Mouse (Mus musculus): ENCODE measurements around the gene Fchsd2. TPM values are rescaled to one million over a fixed set of nuclear protein-coding genes. Genes with fewer than 3 reads are reported as not detected.
"Not testable (repeated sequence)": the region's sequence is repeated elsewhere in the genome, so short reads cannot be mapped to it uniquely, and the experiment has no call there.

The Fchsd2 gene
- polyA plus RNA-seq, 2 experiments = 3.1 to 3.3 TPM

- H3K27ac ChIP-seq = no peak overlapping the region
- H3K9ac ChIP-seq (replicated peaks) = no peak overlapping the region
- H3K4me1 ChIP-seq (replicated peaks; ENCODE audit: control insufficient read depth in 2 of 2, insufficient read depth in 2 of 2, low read length in 1 of 2) = no peaks in the 10 kb centered on the region
- 53% methylated on average over 3 of the region's 3 CpGs for WGBS (ENCODE audit: insufficient replicate concordance)
- no peaks in the 10 kb centered on the region for H3K9me3 ChIP-seq (ENCODE audit: control insufficient read depth, low read length)
- ATAC-seq (ENCODE audit: insufficient read depth) (no peak), DNase-seq (ENCODE audit: low read depth in 3 of 3, low spot score in 3 of 3) (no peak)
- no peaks in the 10 kb centered on the region for H3K36me3 ChIP-seq (replicated peaks; ENCODE audit: control insufficient read depth, insufficient read depth, low read depth)
- TF ChIP-seq CTCF (IDR thresholded peaks at IDR 0.05; ENCODE audit: low read depth) (no peak), EP300 (IDR thresholded peaks at IDR 0.05; ENCODE audit: low read depth) (no peak)
- no peak overlapping the region for H3K4me3 ChIP-seq (ENCODE audit: insufficient read depth in 1 of 2, low read depth in 2 of 2, low read length in 2 of 2)
- H3K4me2 ChIP-seq (ENCODE audit: low read depth) = no peak overlapping the region
- no peaks in the 10 kb centered on the region for H3K27me3 ChIP-seq (ENCODE audit: control insufficient read depth, insufficient read depth, low read length)
Measured at GRCm38 (mm10) chr7:101149039-101149438, 56.4 kb downstream of the Fchsd2 start.

GRCm38 (mm10) chr7:101154883-101155282 lies 62.2 kb downstream of the Fchsd2 start:
- ATAC-seq (ENCODE audit: insufficient read depth); H3K27ac ChIP-seq; DNase-seq (ENCODE audit: low read depth in 3 of 3, low spot score in 3 of 3); H3K36me3 ChIP-seq (replicated peaks; ENCODE audit: control insufficient read depth, insufficient read depth, low read depth); H3K9ac ChIP-seq (replicated peaks); H3K9me3 ChIP-seq (ENCODE audit: control insufficient read depth, low read length); H3K4me2 ChIP-seq (ENCODE audit: low read depth); H3K4me3 ChIP-seq (ENCODE audit: insufficient read depth in 1 of 2, low read depth in 2 of 2, low read length in 2 of 2); H3K4me1 ChIP-seq (replicated peaks; ENCODE audit: control insufficient read depth in 2 of 2, insufficient read depth in 2 of 2, low read length in 1 of 2); H3K27me3 ChIP-seq (ENCODE audit: control insufficient read depth, insufficient read depth, low read length): not testable (repeated sequence)
- WGBS (ENCODE audit: insufficient replicate concordance) = 82% methylated on average over 15 of the region's 15 CpGs

GRCm38 (mm10) chr7:101155284-101155683 lies 62.6 kb downstream of the Fchsd2 start:
- Histone ChIP-seq H3K4me1 (replicated peaks; ENCODE audit: control insufficient read depth in 2 of 2, insufficient read depth in 2 of 2, low read length in 1 of 2) (no peaks in the 10 kb centered on the region), H3K9me3 (ENCODE audit: control insufficient read depth, low read length) (no peaks in the 10 kb centered on the region), H3K4me3 (ENCODE audit: insufficient read depth in 1 of 2, low read depth in 2 of 2, low read length in 2 of 2) (no peak overlapping the region), H3K9ac (replicated peaks) (no peak overlapping the region), H3K27me3 (ENCODE audit: control insufficient read depth, insufficient read depth, low read length) (no peaks in the 10 kb centered on the region), H3K36me3 (replicated peaks; ENCODE audit: control insufficient read depth, insufficient read depth, low read depth) (no peaks in the 10 kb centered on the region), H3K27ac (no peak overlapping the region), H3K4me2 (ENCODE audit: low read depth) (no peak overlapping the region)
- ATAC-seq (ENCODE audit: insufficient read depth) (no peak), DNase-seq (ENCODE audit: low read depth in 3 of 3, low spot score in 3 of 3) (no peak)
- 81% methylated on average over 3 of the region's 3 CpGs for WGBS (ENCODE audit: insufficient replicate concordance)
- TF ChIP-seq CTCF (IDR thresholded peaks at IDR 0.05; ENCODE audit: low read depth) (no peak), EP300 (IDR thresholded peaks at IDR 0.05; ENCODE audit: low read depth) (no peak)

GRCm38 (mm10) chr7:101160266-101160665 lies 67.6 kb downstream of the Fchsd2 start:
- no peak overlapping the region for H3K4me2 ChIP-seq (ENCODE audit: low read depth)

GRCm38 (mm10) chr7:101162781-101163180 lies 70.1 kb downstream of the Fchsd2 start:
- 68% methylated on average over 1 of the region's 1 CpGs for WGBS (ENCODE audit: insufficient replicate concordance)
- ATAC-seq (ENCODE audit: insufficient read depth) = no peak
- no peaks in the 10 kb centered on the region for H3K36me3 ChIP-seq (replicated peaks; ENCODE audit: control insufficient read depth, insufficient read depth, low read depth)

More at GRCm38 (mm10) chr7:101160266-101160665, 67.6 kb downstream of the Fchsd2 start:
- no peak for ATAC-seq (ENCODE audit: insufficient read depth)
- H3K27ac ChIP-seq = no peak overlapping the region
- no peak overlapping the region for H3K4me3 ChIP-seq (ENCODE audit: insufficient read depth in 1 of 2, low read depth in 2 of 2, low read length in 2 of 2)
- no peak for DNase-seq (ENCODE audit: low read depth in 3 of 3, low spot score in 3 of 3)
- H3K9me3 ChIP-seq (ENCODE audit: control insufficient read depth, low read length) = no peaks in the 10 kb centered on the region
- H3K9ac ChIP-seq (replicated peaks) = no peak overlapping the region
- no peaks in the 10 kb centered on the region for H3K27me3 ChIP-seq (ENCODE audit: control insufficient read depth, insufficient read depth, low read length)
- WGBS (ENCODE audit: insufficient replicate concordance) = 61% methylated on average over 2 of the region's 2 CpGs
- H3K4me1 ChIP-seq (replicated peaks; ENCODE audit: control insufficient read depth in 2 of 2, insufficient read depth in 2 of 2, low read length in 1 of 2) = no peaks in the 10 kb centered on the region
- TF ChIP-seq CTCF (IDR thresholded peaks at IDR 0.05; ENCODE audit: low read depth) = no peak
- no peak for TF ChIP-seq EP300 (IDR thresholded peaks at IDR 0.05; ENCODE audit: low read depth)
- no peaks in the 10 kb centered on the region for H3K36me3 ChIP-seq (replicated peaks; ENCODE audit: control insufficient read depth, insufficient read depth, low read depth)

More at GRCm38 (mm10) chr7:101162781-101163180, 70.1 kb downstream of the Fchsd2 start:
- Histone ChIP-seq H3K4me2 (ENCODE audit: low read depth) (no peak overlapping the region), H3K27me3 (ENCODE audit: control insufficient read depth, insufficient read depth, low read length) (no peaks in the 10 kb centered on the region), H3K9me3 (ENCODE audit: control insufficient read depth, low read length) (no peaks in the 10 kb centered on the region), H3K4me3 (ENCODE audit: insufficient read depth in 1 of 2, low read depth in 2 of 2, low read length in 2 of 2) (no peak overlapping the region), H3K27ac (no peak overlapping the region), H3K9ac (replicated peaks) (no peak overlapping the region), H3K4me1 (replicated peaks; ENCODE audit: control insufficient read depth in 2 of 2, insufficient read depth in 2 of 2, low read length in 1 of 2) (no peaks in the 10 kb centered on the region)
- no peak for DNase-seq (ENCODE audit: low read depth in 3 of 3, low spot score in 3 of 3)
- TF ChIP-seq EP300 (IDR thresholded peaks at IDR 0.05; ENCODE audit: low read depth) = no peak
- TF ChIP-seq CTCF (IDR thresholded peaks at IDR 0.05; ENCODE audit: low read depth) = no peak
